Mouse (Mus musculus) myocyte (in vitro differentiated cells): Measurements from ENCODE around the gene Rreb1. TPM values are rescaled to one million over a fixed set of nuclear protein-coding genes. Genes with fewer than 3 reads are reported as not detected.

Source experiments
- H3K27me3 ChIP-seq: one replicate; pipeline ENCODE4 v1.6.1; 2011; ENCODE audit not compliant: control insufficient read depth, insufficient read depth, insufficient read length
- H3K36me3 ChIP-seq: one replicate; pipeline ENCODE4 v1.6.1; 2011; ENCODE audit not compliant: control insufficient read depth, insufficient read depth
- H3K4me2 ChIP-seq: one replicate; pipeline ENCODE4 v1.6.1; 2011; ENCODE audit warnings: low read depth, control low read depth
- H3K4me3 ChIP-seq: one replicate; pipeline ENCODE4 v1.5.1; 2011; ENCODE audit warnings: mild to moderate bottlenecking, control low read depth, moderate library complexity
- H3K79me2 ChIP-seq: one replicate; pipeline ENCODE4 v1.6.1; 2011; ENCODE audit not compliant: control insufficient read depth, insufficient read depth
- H3ac ChIP-seq: one replicate; pipeline ENCODE4 v1.6.1; 2011; ENCODE audit not compliant: control insufficient read depth, insufficient read length
- CEBPB ChIP-seq: IDR thresholded peaks from 2 replicates; pipeline ENCODE4 v1.6.1; 2011; ENCODE audit warnings: mild to moderate bottlenecking, moderate library complexity; ENCODE audit not compliant: poor library complexity, insufficient read depth, severe bottlenecking
- E2F4 ChIP-seq: IDR thresholded peaks from one replicate; pipeline ENCODE4 v1.6.1; 2011; ENCODE audit warnings: mild to moderate bottlenecking, control low read depth, moderate library complexity; ENCODE audit not compliant: insufficient read depth
- MAX ChIP-seq: IDR thresholded peaks from one replicate; pipeline ENCODE4 v1.6.1; 2011; ENCODE audit warnings: low read depth, mild to moderate bottlenecking, control low read depth
- MYOD1 ChIP-seq, 3 experiments: IDR thresholded peaks; one replicate each; pipeline ENCODE4 v1.6.1; 2011; ENCODE audit warnings: control low read depth in 2 of 3, low read depth in 2 of 3, mild to moderate bottlenecking in 2 of 3, moderate library complexity in 1 of 3; ENCODE audit not compliant: insufficient read length in 2 of 3, control insufficient read depth in 1 of 3
- MYOG ChIP-seq, 3 experiments: IDR thresholded peaks; one replicate each; pipeline ENCODE4 v1.6.1; 2011; ENCODE audit warnings: control low read depth in 2 of 3, low read depth in 2 of 3, mild to moderate bottlenecking in 2 of 3; ENCODE audit not compliant: insufficient read length in 2 of 3, control insufficient read depth in 1 of 3, insufficient read depth in 1 of 3
- POLR2A ChIP-seq: IDR thresholded peaks from one replicate; pipeline ENCODE4 v1.6.1; 2011; ENCODE audit warnings: low read depth, mild to moderate bottlenecking, control low read depth, moderate library complexity; ENCODE audit not compliant: insufficient read length
- POLR2AphosphoS2 ChIP-seq: IDR thresholded peaks from one replicate; pipeline ENCODE4 v1.6.1; 2011; ENCODE audit warnings: low read depth, control low read depth; ENCODE audit not compliant: insufficient read length
- REST ChIP-seq: IDR thresholded peaks from one replicate; pipeline ENCODE4 v1.6.1; 2011; ENCODE audit warnings: mild to moderate bottlenecking, control low read depth, moderate library complexity; ENCODE audit not compliant: insufficient read depth, insufficient read length
- SRF ChIP-seq: IDR thresholded peaks from one replicate; pipeline ENCODE4 v1.6.1; 2011; ENCODE audit warnings: low read depth; ENCODE audit not compliant: control insufficient read depth, insufficient read length
- TCF12 ChIP-seq: IDR thresholded peaks from one replicate; pipeline ENCODE4 v1.6.1; 2011; ENCODE audit warnings: mild to moderate bottlenecking, control low read depth; ENCODE audit not compliant: poor library complexity, insufficient read depth, severe bottlenecking
- TCF3 ChIP-seq: IDR thresholded peaks from one replicate; pipeline ENCODE4 v1.6.1; 2011; ENCODE audit warnings: low read depth, control low read depth; ENCODE audit not compliant: insufficient read length
- USF1 ChIP-seq: IDR thresholded peaks from one replicate; pipeline ENCODE4 v1.6.1; 2011; ENCODE audit warnings: low read depth, mild to moderate bottlenecking, control low read depth, moderate library complexity
- polyA plus RNA-seq: library from polyadenylated mRNA; unstranded; fragments of >200 nt; fragmentation: generic; extraction: Trizol; gene quantifications from one replicate; pipeline ENCODE4 v1.2.1, GENCODE M21; 2012; ENCODE audit warnings: missing spikeins

Gene Rreb1
- polyA plus RNA-seq, 1 experiment: 19.7 TPM

DNA sequence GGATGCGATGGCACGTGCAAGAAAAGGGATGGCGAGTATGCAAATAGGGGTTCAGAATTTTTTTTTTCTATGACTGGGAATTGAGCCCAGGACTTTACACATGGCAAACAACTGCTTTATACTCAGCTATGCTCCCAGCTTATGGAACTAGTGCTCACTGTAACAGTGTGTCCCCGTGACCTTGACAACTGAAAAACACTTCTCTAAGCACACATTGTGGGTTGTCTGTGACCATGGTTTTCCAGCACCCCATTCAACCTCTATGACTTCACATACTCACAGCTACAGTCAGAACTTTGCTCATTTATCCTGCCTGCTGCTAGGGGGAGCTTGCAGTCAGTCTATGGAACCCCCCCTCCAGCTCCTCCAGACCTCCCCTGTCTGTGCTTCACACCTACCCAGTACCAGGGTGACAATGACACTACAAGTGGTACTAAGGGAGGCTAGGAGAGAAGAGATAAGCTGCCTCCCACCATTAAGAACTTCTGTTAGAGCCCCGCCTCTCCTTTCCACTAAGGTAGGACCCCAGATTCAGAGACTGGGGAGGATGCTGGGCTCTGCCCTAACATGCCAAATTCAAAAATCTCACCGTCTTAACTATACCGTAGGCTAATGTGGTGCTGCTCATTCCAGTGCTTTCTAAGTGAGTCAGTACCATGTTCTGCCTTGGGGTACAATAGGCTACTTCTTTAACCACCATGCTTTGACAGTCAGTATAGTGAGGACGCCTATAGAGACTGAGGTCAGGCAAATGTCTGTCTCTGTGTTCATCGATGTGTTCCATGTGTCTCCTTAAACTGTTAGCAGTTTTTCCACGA, 145.7 kb downstream of the Rreb1 start:
- H3K36me3 ChIP-seq: peaks cover 37% of the 10 kb centered on the region
- H3K79me2 ChIP-seq: peaks cover 2% of the 10 kb centered on the region
- H3K27me3 ChIP-seq: no peaks in the 10 kb centered on the region
- H3ac ChIP-seq: no peak overlapping the region
- H3K4me3 ChIP-seq: no peak overlapping the region
- no peak overlapping the region for H3K4me2 ChIP-seq
- TF ChIP-seq POLR2AphosphoS2 (peak; percentile 9), POLR2A (no peak)

GRCm38 (mm10) chr13:37924461-37924948, 146.3 kb downstream of the Rreb1 start:
- Histone ChIP-seq H3K36me3 (peaks cover 43% of the 10 kb centered on the region), H3K4me3 (no peak overlapping the region), H3K4me2 (no peak overlapping the region), H3K79me2 (peaks cover 2% of the 10 kb centered on the region), H3ac (no peak overlapping the region), H3K27me3 (no peaks in the 10 kb centered on the region)
- TF ChIP-seq TCF12 (no peak), TCF3 (no peak), POLR2A (no peak), MYOD1 (IDR thresholded peaks at IDR 0.05; ENCODE audit: control insufficient read depth in 1 of 3, insufficient read length in 2 of 3, low read depth in 2 of 3) (no peak), REST (no peak), MAX (no peak), SRF (no peak), USF1 (no peak), E2F4 (no peak), CEBPB (no peak)

DNA sequence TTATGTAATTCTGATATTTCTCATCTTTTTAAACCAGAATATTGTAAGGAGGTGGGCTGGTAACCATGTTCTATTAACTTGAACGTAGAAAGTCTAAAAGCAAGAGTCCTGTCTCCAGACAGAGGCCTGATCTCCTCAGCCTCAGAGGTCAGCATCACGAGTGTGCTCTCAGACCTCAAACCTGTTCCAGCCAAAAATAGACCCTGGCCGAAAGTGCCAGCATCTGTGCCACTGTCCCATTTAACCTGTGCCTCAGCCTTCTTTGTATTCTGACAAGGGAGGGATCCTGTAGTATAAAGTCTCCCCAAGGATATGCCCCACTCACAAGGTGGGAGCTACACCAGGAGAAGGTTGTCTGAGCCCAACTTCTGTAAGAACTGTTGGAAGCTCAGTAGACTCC, 148.2 kb downstream of the Rreb1 start:
- Histone ChIP-seq H3K27me3 (no peaks in the 10 kb centered on the region), H3K79me2 (peaks cover 2% of the 10 kb centered on the region), H3K4me3 (no peak overlapping the region), H3K4me2 (no peak overlapping the region), H3K36me3 (peaks cover 58% of the 10 kb centered on the region), H3ac (no peak overlapping the region)
- TF ChIP-seq TCF3 (no peak), POLR2A (no peak), MYOD1 (IDR thresholded peaks at IDR 0.05; ENCODE audit: control insufficient read depth in 1 of 3, insufficient read length in 2 of 3, low read depth in 2 of 3) (no peak), E2F4 (no peak), SRF (no peak), MAX (no peak), TCF12 (no peak), MYOG (IDR thresholded peaks at IDR 0.05; ENCODE audit: control insufficient read depth in 1 of 3, insufficient read depth in 1 of 3, insufficient read length in 2 of 3, low read depth in 2 of 3) (no peak), CEBPB (no peak), USF1 (no peak), POLR2AphosphoS2 (no peak), REST (no peak)

GRCm38 (mm10) chr13:37929532-37929931, 151.3 kb downstream of the Rreb1 start:
- TF ChIP-seq E2F4 (no peak), MYOD1 (IDR thresholded peaks at IDR 0.05; ENCODE audit: control insufficient read depth in 1 of 3, insufficient read length in 2 of 3, low read depth in 2 of 3) (no peak), CEBPB (no peak), SRF (no peak), POLR2AphosphoS2 (peak; percentile 32), POLR2A (peak; percentile 26), TCF12 (no peak)
- Histone ChIP-seq H3ac (no peak overlapping the region), H3K27me3 (no peaks in the 10 kb centered on the region), H3K4me3 (no peak overlapping the region), H3K36me3 (peaks cover 73% of the 10 kb centered on the region), H3K4me2 (no peak overlapping the region), H3K79me2 (peaks cover 2% of the 10 kb centered on the region)

DNA sequence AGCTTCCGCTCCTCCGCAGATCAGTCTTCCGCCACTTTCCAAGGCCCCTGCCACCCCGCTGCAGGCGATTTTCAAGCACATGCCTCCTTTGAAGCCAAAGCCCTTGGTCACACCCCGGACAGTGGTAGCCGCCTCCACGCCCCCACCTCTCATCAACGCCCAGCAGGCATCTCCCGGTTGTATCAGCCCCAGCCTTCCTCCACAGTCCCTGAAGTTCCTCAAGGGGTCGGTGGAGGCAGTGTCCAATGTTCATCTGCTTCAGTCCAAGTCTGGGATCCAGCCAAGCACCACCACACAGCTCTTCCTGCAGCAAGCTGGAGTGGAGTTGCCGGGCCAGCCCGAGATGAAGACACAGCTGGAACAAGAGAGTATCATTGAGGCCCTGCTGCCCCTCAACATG, 151.9 kb downstream of the Rreb1 start:
- Histone ChIP-seq H3K27me3 (no peaks in the 10 kb centered on the region), H3K36me3 (peaks cover 71% of the 10 kb centered on the region), H3ac (no peak overlapping the region), H3K4me3 (no peak overlapping the region), H3K79me2 (peaks cover 2% of the 10 kb centered on the region), H3K4me2 (no peak overlapping the region)
- TF ChIP-seq E2F4: no peak
- no peak for TF ChIP-seq POLR2AphosphoS2
- no peak for TF ChIP-seq MYOG (IDR thresholded peaks at IDR 0.05; ENCODE audit: control insufficient read depth in 1 of 3, insufficient read depth in 1 of 3, insufficient read length in 2 of 3, low read depth in 2 of 3)
